Mouse (Mus musculus) midbrain, embryonic 11.5 days (tissue): Measurements from ENCODE around the gene Bckdhb. TPM values are rescaled to one million over a fixed set of nuclear protein-coding genes. Genes with fewer than 3 reads are reported as not detected.

Source experiments
- ATAC-seq: fragments of 200-750 bp; cut with Nextera tagmentation; 2 replicates; pipeline ENCODE4 v1.8.0; 2017; ENCODE audit warnings: moderate TSS enrichment, moderate library complexity; ENCODE audit not compliant: low FRiP score
- DNase-seq: peaks from one replicate; pipeline ENCODE4 v3.0.0; 2015; ENCODE audit warnings: low spot score; ENCODE audit errors: missing footprints
- H3K27ac ChIP-seq: fragments of 300-500 bp; sonication (generic); 2 replicates; pipeline ENCODE4 v1.5.1; 2014; ENCODE audit warnings: low read depth, low read length
- H3K27me3 ChIP-seq: fragments of 300-500 bp; sonication (generic); 2 replicates; pipeline ENCODE4 v1.6.1; 2014; ENCODE audit warnings: mild to moderate bottlenecking, low read length, moderate library complexity, mixed read lengths; ENCODE audit not compliant: control insufficient read depth, insufficient read depth
- H3K36me3 ChIP-seq: fragments of 300-500 bp; sonication (generic); 2 replicates; pipeline ENCODE4 v1.6.1; 2014; ENCODE audit warnings: mild to moderate bottlenecking, low read length, moderate library complexity, mixed read lengths; ENCODE audit not compliant: control insufficient read depth, insufficient read depth
- H3K4me1 ChIP-seq: fragments of 300-500 bp; sonication (generic); 2 replicates; pipeline ENCODE4 v1.6.1; 2014; ENCODE audit warnings: low read length; ENCODE audit not compliant: control insufficient read depth, insufficient read depth
- H3K4me2 ChIP-seq: fragments of 300-500 bp; sonication (generic); 2 replicates; pipeline ENCODE4 v1.6.1; 2014; ENCODE audit warnings: mild to moderate bottlenecking, moderate library complexity
- H3K4me3 ChIP-seq: fragments of 300-500 bp; sonication (generic); 2 replicates; pipeline ENCODE4 v1.5.1; 2014; ENCODE audit warnings: low read depth, low read length
- H3K9ac ChIP-seq: fragments of 300-500 bp; sonication (generic); 2 replicates; pipeline ENCODE4 v1.6.1; 2014; ENCODE audit warnings: low read length
- H3K9me3 ChIP-seq: fragments of 300-500 bp; sonication (generic); 2 replicates; pipeline ENCODE4 v1.6.1; 2016; ENCODE audit warnings: low read length; ENCODE audit not compliant: control insufficient read depth
- WGBS: fragments of 180-500 bp; shearing (Covaris S2); extraction: QIAGEN DNeasy Blood & Tissue Kit; methylation state at CpG from one replicate; pipeline ENCODE4 v1.1.7; 2014; 5-methylcytosine and 5-hydroxymethylcytosine counted together
- polyA plus RNA-seq: library from polyadenylated mRNA; unstranded; fragments of >200 nt; fragmentation: Nextera tagmentation; extraction: Ambion mirVana; gene quantifications from 2 replicates; pipeline ENCODE4 v1.2.1, GENCODE M21; 2014

Bckdhb gene
- polyA plus RNA-seq, 1 experiment from 2014 or later = 56.9 TPM

DNA sequence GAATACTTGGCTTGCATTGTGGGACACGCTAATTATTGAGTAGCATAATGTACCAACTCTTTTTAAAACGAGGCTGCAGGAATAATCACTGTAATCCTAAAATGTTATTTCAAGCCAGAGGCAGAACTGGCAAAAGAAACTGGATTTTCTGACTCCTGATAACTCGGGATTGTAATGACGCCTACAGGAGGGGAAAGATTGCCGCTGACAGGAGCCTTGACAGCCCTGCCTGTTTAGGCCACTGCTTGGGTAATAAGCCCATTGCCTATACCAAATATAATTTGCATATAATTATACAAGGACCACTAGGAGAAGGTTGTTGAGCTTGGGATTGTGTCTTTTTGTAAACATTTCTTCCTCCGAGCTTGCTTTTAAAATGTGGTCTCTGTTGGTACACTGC, 145.3 kb downstream of the Bckdhb start:
- DNase-seq (no peak), ATAC-seq (0 out of 2 replicates have a peak, but pooled peaks have one; percentile 42)
- WGBS = 77% methylated on average over 6 of the region's 6 CpGs
- no peaks in the 10 kb centered on the region for H3K9me3 ChIP-seq
- H3K9ac ChIP-seq = no peak overlapping the region
- no peak overlapping the region for H3K27ac ChIP-seq
- H3K27me3 ChIP-seq = no peaks in the 10 kb centered on the region
- H3K36me3 ChIP-seq = no peaks in the 10 kb centered on the region
- 0 out of 2 replicates have a peak, but pooled peaks cover 2% of the 10 kb centered on the region for H3K4me1 ChIP-seq
- no peak overlapping the region for H3K4me3 ChIP-seq
- H3K4me2 ChIP-seq = no peak overlapping the region

DNA sequence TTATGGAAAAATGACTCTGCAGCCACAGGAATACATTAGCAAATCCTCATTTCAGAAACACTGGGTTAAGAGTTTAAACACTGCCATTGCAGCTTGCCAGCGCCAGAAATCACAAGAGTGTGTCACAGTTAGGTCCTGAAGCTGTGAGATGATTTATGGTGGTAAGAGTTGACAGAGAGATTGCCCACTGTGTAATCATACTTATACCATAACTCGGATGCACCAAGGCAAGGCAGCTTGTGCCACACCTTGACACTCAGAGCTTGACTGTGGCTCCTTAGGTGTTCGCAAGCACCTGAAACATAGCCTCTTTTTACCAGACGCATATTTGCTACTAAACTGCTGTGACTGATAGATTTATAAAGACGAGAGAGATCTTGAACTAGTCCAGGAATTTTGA, 145.8 kb downstream of the Bckdhb start:
- H3K4me3 ChIP-seq = no peak overlapping the region
- H3K9me3 ChIP-seq = no peaks in the 10 kb centered on the region
- H3K27ac ChIP-seq = no peak overlapping the region
- no peaks in the 10 kb centered on the region for H3K36me3 ChIP-seq
- ATAC-seq (0 out of 2 replicates have a peak, but pooled peaks have one; percentile 14), DNase-seq (no peak)
- H3K4me2 ChIP-seq = no peak overlapping the region
- 0 out of 2 replicates have a peak, but pooled peaks cover 2% of the 10 kb centered on the region for H3K4me1 ChIP-seq
- H3K27me3 ChIP-seq = no peaks in the 10 kb centered on the region
- WGBS = 85% methylated on average over 5 of the region's 5 CpGs
- H3K9ac ChIP-seq = no peak overlapping the region

DNA sequence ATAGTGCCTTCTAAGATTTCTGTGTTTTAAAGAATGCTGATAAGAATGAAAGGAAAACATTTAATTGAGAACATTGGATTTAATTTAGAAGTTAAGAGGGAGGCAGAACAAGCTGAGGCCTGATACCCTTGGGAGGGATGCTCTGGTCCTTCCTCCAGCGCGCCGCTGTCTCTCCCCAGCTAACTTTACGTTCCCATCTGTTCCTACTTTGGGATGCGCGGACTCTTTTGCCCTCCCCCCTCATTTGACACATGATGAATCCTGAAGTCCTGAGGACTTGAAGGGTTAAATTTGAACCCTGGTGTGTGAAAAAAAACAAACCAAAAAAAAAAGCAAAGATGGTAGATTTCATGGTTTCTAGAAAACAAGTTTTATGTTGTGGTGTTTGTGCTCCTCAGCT, 147.6 kb downstream of the Bckdhb start:
- DNase-seq = no peak
- 79% methylated on average over 6 of the region's 6 CpGs for WGBS
- Histone ChIP-seq H3K4me2 (no peak overlapping the region), H3K9me3 (no peaks in the 10 kb centered on the region), H3K27me3 (no peaks in the 10 kb centered on the region), H3K4me3 (no peak overlapping the region), H3K4me1 (0 out of 2 replicates have a peak, but pooled peaks cover 2% of the 10 kb centered on the region), H3K9ac (no peak overlapping the region), H3K36me3 (no peaks in the 10 kb centered on the region), H3K27ac (no peak overlapping the region)
- no peak for ATAC-seq

DNA sequence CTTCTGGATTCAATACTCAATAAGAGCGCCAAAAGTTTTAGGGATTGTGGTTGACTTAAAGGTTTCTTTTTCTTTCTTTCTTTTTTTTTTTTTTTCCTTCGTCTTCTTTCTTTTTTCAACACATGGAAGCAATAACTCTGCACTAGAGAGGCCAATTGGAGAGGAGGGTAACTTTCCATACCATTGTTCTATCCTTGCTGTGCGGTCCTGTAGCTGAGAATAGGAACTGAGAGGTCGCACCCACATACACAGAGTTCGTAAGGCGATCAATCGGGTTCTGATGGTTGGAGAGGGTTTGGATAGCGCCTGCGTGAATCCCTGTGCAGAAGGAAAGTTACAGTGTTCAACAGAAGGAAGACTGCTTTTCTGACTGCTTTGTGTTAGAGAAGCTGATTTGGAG, 148.3 kb downstream of the Bckdhb start:
- Histone ChIP-seq H3K27ac (no peak overlapping the region), H3K27me3 (no peaks in the 10 kb centered on the region), H3K9me3 (no peaks in the 10 kb centered on the region), H3K4me3 (no peak overlapping the region), H3K4me1 (0 out of 2 replicates have a peak, but pooled peaks cover 2% of the 10 kb centered on the region), H3K4me2 (no peak overlapping the region), H3K9ac (no peak overlapping the region), H3K36me3 (no peaks in the 10 kb centered on the region)
- DNase-seq (no peak), ATAC-seq (no peak)
- WGBS = 80% methylated on average over 9 of the region's 9 CpGs

DNA sequence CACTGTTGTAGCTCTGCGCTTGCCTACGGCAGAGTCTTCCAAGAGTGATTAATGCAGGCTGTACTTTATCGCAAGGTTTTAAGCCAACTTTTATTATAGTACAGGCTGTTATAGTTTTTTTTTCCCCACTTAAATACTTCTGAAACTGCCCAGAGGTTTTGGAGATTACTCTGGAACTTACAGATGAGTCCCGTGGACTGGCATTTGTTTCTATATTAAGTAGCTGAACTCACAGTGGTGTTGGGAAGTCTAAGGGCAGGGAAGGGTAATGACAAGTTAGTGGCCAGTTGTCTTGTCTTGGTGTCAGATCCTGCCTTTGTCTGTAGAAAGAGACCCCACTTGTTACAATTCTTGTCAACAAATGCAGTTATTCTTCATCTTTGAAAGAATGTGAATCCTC, 158.6 kb downstream of the Bckdhb start:
- 85% methylated on average over 4 of the region's 4 CpGs for WGBS
- no peak overlapping the region for H3K9ac ChIP-seq

DNA sequence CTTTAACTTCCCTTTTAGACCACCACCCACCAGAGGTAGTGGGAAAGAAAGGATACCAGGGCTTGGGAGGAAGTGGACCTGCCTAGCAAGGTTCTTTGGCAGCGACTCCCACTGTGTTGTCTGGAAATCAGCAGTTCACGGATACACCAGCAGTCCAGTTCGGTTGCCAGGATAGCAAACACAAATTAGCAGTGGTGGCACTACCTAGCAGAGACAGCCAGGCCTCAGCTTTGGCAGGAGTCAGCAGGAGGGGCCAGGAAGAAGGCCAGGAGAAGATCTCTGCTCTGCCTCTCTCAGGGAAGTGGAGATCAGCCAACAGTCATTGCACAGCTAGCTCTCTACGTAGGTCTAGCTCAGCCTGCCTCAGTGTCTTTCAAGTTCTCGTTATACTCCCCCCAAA, 159.7 kb downstream of the Bckdhb start:
- no peak for ATAC-seq
- 89% methylated on average over 5 of the region's 5 CpGs for WGBS

More for the DNA sequence above, 158.6 kb downstream of the Bckdhb start:
- Histone ChIP-seq H3K9me3 (no peaks in the 10 kb centered on the region), H3K4me2 (no peak overlapping the region), H3K27me3 (no peaks in the 10 kb centered on the region), H3K4me1 (no peaks in the 10 kb centered on the region), H3K4me3 (no peak overlapping the region), H3K36me3 (no peaks in the 10 kb centered on the region), H3K27ac (no peak overlapping the region)
- ATAC-seq (no peak), DNase-seq (no peak)

DNA sequence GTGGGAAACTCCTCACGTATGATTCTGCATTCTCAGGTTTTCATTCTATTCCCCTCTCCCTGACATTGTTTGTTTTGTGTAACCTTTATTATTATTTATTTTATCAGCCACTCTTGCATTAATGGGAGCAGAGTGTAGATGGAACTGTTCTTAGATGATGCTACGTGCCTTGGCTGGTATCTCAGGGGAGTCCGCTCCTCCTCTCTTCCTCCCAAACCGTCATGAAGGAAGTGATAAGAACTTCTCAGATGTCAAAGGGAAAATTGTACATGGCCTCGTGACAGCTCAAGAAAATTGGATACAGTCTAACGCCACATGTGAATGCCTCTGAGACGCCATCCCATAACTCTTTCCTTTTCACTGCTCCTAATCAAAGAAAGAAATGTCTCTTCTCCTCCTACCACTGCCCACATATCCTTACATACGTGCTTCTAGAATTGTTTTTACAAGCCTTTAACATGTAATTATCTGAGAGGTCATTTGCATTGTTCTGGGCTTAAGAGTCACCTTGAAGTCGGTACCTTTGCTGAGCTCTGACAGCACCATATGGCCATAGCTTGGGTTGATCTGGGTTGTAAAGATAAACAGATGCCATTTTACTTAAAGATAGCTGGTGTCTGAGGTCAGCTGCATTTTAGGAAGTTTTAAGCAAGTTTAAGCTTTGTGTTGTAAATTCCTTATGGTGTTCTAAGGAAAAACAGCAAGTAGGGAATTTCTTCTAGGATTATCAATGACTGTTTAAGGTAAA, 165.5 kb downstream of the Bckdhb start:
- Histone ChIP-seq H3K27me3 (no peaks in the 10 kb centered on the region), H3K27ac (no peak overlapping the region), H3K4me1 (no peaks in the 10 kb centered on the region), H3K4me2 (no peak overlapping the region), H3K36me3 (no peaks in the 10 kb centered on the region), H3K9me3 (no peaks in the 10 kb centered on the region), H3K4me3 (no peak overlapping the region), H3K9ac (no peak overlapping the region)
- WGBS = 82% methylated on average over 9 of the region's 9 CpGs
- DNase-seq (no peak), ATAC-seq (no peak)

More for the DNA sequence above, 159.7 kb downstream of the Bckdhb start:
- Histone ChIP-seq H3K27me3 (no peaks in the 10 kb centered on the region), H3K4me3 (no peak overlapping the region), H3K36me3 (no peaks in the 10 kb centered on the region), H3K27ac (no peak overlapping the region), H3K9me3 (no peaks in the 10 kb centered on the region), H3K4me2 (no peak overlapping the region), H3K9ac (no peak overlapping the region), H3K4me1 (no peaks in the 10 kb centered on the region)
- no peak for DNase-seq

DNA sequence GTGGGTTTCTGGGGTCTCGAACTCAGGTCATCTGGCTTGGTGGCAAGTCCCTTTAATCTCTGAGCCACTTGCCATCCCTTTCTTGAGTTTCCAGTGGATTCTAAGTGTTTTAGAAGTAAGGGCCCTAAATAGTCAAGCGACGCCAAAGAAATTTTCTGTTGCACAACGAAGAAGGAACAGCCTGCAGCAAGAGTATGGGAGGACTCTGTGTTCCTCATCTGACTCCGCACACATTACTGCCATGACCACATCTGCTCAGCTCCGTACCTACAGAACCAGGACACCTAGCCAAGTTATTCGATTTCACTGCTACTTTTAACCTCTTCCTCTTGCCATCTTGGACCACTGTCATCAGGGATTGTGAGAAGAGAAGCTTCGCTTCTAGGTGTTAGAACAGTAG, 168.0 kb downstream of the Bckdhb start:
- DNase-seq = no peak
- Histone ChIP-seq H3K27ac (no peak overlapping the region), H3K36me3 (no peaks in the 10 kb centered on the region), H3K4me3 (no peak overlapping the region), H3K9me3 (no peaks in the 10 kb centered on the region), H3K4me2 (no peak overlapping the region), H3K4me1 (no peaks in the 10 kb centered on the region), H3K9ac (no peak overlapping the region), H3K27me3 (no peaks in the 10 kb centered on the region)
- WGBS = 95% methylated on average over 8 of the region's 8 CpGs
- ATAC-seq = no peak

DNA sequence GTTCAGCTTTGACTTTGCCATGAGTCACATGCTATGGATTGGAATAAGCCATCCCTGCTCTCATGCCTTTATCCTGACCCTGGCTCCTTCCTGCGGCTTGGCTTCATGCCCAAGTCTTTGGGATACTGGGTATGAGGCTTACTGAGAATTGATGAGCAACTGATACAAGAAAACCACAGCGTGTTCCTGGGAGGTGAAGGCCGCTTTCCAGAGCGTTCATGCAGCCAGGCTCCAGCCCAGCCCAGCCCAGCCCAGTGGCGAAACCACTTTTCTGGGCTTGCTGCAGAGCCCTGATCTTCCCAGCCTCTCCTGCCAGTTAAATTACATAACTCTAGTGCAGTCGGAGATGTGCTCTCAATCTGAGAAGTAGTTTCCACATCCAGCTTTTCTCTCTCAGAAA, 169.2 kb downstream of the Bckdhb start:
- H3K4me2 ChIP-seq = no peak overlapping the region
- no peak overlapping the region for H3K27ac ChIP-seq
- H3K4me3 ChIP-seq = no peak overlapping the region
- 92% methylated on average over 6 of the region's 6 CpGs for WGBS
- DNase-seq = no peak
- H3K36me3 ChIP-seq = no peaks in the 10 kb centered on the region
- H3K4me1 ChIP-seq = no peaks in the 10 kb centered on the region
- ATAC-seq = no peak
- H3K27me3 ChIP-seq = no peaks in the 10 kb centered on the region
- no peak overlapping the region for H3K9ac ChIP-seq
- no peaks in the 10 kb centered on the region for H3K9me3 ChIP-seq
